Mouse (Mus musculus) thymus, postnatal 4 days (tissue): ENCODE measurements at regions not wholly inside any gene's neighbourhood (a gene's known extent, or its start where the extent isn't known, plus 50 kb on each side); places are given as distances from the start of the nearest gene placed in this dataset.

Source experiments
- DNase-seq: peaks from one replicate; pipeline ENCODE4 v3.0.0; 2021

DNA sequence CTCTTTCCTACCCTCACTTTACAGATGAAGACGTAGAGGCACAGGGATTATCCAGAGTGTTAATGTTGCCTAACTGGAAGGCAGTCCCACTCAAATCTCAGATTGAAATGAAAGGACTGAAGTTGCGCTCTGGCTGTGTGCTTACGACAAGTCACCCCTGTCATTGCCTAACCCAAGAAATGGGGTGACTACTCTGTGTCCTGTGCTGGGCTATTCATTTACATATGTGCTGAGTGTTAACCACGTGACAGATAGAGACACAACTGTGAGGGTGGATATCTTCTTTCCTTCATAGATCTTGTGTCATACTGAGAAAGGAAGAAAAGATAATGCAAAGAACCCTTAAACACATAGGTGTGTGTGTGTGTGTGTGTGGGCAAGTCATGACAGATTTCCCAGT lies 120.7 kb upstream of the Zc3h12c start:
- DNase-seq: no peak

DNA sequence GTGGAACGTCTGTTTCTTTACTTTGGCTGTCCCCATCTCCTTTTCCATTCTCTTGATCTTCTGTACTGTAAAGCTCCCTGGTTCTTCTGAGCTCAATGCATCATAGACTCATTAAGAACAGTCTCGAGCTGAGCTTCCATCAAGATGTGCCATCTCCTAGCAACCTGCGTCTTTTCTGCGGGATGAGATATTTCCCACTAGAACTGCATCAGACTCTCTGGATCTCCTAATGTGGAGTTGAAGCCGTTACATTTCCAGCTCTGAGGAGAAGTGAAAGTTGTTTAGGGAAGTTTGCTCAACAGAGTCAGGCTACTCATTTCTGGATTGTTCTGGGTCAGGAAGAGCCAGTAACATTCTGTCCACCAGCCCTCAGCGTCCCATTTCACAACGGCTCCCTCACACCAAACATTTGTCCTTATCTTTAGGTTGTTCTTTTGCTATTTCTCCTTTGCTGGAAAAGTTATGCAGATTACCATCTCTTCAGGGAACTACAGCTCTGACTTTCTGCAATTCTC lies 119.4 kb upstream of the Zc3h12c start:
- DNase-seq: no peak

DNA sequence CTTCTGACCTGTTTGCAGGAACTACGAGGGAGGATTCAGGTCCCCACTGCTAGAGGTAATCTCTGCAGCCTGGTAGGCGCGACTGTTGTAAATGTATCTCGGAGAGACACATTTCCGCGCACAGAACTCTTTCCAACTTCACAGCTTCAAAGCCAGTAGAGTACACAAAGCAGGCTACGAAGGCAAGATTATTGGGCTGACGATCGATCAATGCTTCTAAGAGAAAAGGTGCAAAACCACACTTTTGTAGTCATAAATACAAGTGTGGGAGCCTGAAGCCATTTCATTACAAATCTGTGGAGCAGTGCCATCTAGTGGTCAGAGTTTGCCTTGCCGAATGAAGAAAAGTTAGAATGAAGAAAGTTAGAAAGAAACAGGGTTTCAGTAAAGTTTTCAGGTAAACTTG lies 118.9 kb upstream of the Zc3h12c start:
- DNase-seq: peak; percentile 72

DNA sequence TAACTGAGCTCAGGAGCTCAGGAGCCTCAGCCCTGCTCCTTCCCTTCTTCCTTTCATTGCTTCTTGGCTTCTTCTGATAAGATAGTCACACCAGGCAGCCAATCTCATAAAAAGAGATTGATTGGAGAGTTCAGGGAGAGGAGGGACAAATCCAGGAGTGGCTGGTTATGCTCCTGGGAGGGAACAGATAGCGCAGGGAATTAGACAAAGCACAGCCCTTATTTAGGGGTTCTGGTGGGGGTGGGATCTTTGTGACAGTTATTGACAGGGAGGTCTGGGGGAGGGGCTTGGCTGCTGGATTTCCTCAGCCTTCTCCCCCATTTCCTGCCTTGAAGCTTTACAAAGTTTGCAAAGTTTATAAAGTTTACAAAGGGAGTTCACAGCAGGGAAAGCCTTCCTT lies 117.7 kb upstream of the Zc3h12c start:
- DNase-seq: peak; percentile 20

DNA sequence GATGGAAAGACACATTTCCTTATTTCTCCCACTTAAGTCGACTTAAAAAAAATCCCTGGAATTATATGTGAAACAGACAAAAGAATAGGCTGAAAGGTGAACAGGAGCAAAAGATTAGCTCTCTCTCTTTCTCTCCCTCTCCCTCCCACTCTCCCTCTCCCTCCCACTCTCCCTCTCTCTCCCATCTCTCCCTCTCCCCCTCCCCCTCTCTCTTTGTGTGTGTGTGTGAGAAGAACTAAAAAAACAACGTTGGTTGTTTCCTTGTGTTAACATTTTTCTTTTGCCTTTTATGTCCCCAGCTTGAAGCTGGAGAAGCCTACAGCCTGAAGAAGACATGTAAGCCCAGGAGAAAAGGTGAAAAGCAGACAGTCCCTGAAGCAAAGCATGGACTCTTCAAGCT lies 115.2 kb upstream of the Zc3h12c start:
- DNase-seq: no peak

DNA sequence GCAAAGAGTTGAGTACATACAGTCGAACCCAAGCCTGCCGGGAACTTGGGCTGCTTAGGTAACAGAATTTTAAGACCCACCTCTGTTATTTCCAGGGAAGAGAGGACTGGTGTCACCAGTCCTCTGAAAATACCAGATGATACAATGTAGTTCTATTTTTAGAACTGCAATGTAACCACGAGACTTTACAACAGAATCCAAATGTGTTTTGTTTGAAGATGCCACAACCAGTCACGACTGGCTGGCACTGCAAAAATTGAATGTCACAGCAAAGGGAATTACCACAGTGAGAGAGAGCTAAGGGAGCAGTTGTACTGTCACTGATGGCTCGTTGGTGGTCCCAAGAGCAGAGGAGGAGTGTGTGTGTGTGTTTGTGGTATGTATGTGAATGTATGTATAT lies 112.6 kb upstream of the Zc3h12c start:
- DNase-seq: no peak

DNA sequence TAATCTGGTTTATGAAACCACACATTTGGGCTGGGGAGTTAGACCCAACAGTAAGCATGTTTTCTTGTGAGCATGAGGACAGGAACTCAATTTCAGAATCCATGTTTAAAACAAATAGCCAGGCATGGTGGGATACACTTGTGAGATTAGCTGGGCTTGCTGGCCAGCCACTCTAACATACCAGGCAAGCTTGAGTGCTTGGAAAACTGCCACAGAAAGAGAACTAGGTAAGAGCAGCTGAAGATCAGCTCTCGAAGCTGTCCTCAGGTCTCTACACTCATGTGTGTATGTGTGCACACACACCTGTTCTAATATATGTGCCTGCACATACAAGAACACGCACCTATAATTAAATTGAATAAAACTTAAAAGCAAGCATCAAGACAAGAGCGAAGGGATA lies 112.2 kb upstream of the Zc3h12c start:
- no peak for DNase-seq

DNA sequence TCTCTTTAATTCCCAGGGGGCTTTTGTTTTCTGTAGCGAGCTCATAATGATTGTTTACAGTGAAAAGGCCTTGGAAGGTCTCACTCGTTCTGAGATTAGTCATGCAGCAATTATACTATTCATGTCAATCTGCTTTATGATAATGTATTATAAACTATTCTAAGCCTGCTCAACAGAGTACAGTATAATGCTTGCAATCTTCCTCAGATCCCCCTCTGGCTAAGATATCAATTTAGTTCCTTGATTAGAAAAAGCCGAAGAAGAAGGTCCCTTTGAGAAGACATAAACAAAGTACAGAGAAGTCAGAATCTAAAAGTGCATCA lies 110.3 kb upstream of the Zc3h12c start:
- no peak for DNase-seq

DNA sequence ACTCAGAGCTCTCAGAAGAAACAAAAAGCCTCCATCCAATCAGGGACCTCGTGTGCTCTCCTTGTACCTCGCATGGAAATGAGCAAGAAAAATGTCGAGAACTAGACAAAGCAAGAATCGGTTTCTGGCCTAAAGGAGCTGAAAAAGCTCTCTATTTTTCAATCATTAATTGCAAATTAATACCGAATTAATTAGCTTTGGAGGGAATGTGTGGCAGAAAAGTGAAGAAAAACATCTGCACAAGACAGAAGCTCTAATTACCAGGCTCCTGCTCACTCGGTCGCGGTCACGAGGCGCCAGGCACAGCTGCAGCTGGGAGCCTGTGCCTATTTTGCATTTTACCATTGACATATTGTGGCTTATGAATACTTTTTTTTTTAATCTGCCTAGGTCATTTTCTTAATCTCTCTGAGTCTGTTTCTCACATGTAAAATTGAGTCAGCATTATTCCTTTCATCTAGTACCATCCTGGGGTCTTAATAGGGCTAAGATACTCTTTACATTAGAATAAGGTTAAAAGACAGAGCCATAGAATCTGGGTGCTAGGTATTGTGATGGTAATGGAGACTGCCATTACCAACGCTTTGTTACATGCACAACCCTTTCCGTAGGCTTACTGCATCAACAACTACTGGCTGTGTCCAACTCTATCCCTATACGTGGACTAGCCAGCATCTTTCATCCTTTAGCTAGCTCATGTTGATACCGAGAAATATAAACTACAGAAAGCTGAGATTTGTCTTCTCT lies 109.8 kb upstream of the Zc3h12c start:
- no peak for DNase-seq

DNA sequence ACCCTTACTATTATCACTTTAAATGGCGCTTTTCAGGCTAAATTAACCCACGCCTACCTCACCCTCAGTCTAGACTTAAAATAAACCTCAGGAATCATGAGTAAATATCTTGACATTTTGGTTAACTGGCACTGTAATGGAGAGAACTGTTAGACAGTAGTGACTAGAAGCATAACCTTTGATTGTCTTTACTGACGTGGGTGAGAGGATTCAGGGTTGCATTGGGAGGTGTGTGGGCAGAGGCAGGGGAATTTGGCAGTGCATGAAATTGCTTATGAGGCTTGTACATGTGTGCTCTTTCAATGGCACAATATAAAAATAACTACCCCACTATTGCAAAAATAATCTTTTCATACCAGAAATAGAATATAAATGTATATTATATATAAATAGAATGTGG lies 105.6 kb upstream of the Zc3h12c start:
- DNase-seq: no peak

DNA sequence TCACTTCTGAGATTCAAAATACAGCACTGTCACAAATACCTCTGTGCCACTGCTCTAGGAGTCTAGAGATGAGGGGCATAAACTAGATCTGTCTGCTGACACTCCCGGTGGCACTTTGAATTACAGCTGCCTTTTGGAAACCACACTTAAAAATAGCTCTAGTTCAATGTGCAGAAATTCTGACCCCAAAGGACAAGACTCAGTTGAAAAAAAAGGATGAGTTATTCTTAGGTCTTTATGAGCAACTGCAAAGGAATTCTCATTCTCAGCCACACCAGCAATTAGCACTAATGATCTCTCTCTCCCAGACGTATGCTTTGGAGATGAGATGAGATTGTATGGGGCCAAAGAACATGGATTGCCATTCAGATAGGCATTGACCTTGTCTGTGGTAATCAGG lies 104.3 kb upstream of the Zc3h12c start:
- no peak for DNase-seq

DNA sequence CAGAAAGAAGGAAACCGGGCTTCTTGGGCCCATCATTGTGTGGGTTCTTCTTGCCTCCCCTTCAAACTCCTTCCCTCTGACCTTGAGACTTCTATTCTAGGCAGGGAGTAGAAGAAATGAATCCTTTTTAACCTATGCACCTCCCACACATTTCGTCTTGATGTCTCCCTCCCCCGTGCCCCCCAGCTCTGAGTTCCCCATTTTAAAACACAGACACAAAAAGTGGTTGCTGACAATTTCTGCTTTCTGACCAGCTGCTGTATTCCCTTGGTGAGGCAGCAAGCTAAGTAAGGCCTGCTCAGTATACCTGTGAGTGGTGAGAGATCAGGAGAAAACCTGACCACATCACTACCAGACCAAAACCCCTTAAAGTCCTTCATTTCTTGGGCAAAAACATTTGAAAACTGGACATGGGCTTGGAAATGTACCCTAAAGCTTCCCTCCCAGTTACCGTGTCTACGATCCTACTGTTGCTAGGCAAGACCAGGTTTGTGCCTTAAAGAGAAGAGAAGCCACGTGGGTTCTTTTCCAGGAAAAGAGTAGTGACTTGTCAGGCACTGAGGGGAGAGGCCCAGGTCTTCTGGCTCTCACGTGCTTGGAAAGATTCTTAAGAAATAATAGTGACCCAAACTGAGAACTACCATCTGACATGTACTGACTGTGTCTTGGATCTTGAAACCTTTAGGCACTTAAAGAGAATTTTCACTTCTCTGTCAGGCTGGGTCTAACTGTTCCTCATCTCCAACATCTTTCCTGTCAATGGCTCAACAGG lies 103.2 kb upstream of the Zc3h12c start:
- no peak for DNase-seq

DNA sequence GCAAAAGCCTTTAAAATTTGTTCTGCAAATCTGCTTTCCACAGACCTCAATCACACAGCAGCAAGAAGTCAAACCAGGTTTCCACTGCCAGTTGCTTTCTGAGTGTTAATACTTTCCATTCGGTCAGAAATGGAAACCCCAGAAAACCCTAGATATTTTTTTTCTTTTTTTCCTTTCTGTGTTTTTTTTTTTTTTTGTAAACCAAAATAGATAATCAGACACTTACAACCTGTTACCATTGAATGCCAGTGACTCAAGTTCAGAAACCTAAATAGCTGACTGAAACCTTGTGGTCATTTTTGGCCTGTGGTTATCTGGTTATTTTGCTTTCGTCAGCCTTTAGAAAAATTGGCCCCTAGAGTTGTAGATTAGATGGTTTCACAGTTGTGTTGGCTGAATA lies 93.2 kb upstream of the Zc3h12c start:
- no peak for DNase-seq

DNA sequence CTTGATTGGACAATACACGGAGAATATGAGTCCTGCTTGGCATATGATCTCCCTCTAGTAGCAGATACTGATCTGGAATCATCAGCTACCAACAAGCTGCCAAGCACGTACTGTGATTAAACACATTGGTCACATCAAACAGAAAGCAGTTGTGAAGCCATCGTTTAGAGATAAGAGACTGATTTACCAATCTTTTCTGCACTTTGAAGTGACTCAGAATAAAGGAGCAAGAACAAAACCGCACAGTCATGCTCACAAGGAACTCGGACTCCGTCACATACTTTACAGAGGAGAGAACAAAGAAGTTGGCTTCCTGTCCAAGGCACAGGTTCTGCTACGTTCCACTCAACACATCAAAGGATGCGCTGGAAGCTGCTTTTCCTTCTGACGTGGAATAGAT lies 91.1 kb upstream of the Zc3h12c start:
- DNase-seq: no peak

DNA sequence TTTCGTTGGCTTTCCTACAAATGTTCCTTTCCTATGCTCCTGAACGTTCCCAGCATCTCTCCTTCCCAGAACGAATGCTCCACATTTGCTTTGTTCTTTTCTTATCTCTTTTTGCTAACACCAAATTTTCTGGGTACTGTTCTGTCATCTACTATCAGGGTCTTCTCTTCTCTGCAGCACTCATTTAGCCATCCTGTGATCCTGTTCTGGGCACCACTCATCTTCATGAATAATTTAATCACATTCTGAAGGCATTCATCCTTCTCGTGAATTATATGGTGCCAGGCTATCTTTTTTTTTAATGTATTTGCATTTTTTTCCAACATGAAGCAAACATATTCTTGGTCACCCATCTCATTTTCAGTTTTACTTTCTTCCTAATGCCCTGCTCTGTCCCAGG lies 87.3 kb upstream of the Zc3h12c start:
- DNase-seq: no peak

DNA sequence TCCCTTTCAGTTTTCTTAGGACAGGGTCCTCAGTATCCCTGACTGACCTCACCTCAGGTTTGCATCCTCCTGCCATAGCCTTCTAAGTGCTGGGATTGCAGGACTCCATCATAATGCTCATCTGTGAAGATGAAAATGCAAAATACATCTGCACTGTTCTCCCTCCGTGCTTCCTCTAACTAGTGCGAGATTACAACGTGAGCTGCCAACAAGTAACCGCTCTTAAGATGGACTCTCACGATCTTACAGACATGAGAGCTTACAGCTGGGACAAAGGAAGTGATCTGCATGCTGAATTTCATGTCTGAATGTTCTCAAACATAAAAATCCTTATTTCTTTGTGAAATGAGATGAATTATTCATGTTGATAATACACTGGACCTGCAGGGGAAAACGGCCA lies 86.1 kb upstream of the Zc3h12c start:
- no peak for DNase-seq

DNA sequence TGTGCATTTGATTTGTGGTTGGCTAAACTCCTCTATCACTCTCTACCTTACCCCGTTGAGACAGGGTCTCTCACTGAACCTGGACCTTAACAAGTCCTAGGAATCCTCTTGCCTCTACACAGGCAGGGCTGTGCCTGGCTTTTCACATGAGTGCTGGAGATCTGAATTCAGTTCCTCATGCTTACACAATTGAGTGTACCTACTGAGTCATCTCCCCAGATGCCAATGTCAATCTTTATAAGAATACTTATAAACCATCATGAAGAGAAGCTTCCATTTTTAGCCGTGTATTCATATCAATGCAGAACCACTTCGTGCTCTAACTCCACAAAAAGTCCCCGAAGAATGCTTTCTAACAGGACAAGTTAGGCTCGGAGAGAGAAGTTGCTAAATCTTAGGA lies 83.1 kb upstream of the Zc3h12c start:
- DNase-seq: no peak

DNA sequence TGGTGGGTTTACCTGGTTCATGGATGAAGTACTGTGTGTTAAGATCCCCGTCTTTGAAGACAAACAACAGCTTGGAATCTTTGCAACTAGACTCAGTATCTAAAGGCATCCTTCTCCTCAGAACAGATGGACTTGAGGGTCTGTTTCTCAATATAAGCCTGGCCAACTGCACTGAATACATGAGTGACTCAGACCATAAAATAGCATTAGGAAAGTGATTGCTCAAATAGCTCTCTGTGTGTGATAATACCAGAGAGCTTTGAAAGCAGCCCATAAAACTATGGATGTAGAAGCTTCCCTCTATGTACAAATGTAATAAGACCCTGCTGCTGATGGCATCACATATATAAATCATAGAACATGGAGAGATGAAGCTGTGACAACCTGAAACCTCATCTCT lies 78.3 kb upstream of the Zc3h12c start:
- no peak for DNase-seq

DNA sequence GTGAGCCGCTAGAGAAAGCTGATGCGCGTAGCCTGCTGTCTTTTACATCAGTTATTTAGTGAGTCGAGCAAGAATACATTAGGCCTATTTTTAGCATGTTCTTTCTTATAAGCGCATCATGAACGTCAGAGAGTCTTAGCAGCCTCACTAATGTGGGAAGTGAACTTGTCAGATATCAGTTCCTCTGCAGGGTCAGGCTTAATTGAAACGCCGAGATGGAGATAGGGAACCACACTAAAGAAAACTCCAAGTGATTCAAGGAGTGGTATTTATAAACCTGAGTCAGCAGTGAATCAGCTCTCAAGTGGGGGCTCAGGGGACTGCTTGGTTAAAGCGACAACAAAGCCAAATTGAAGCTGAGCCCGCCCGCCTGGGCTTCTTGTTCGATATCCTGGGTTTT lies 75.7 kb upstream of the Zc3h12c start:
- no peak for DNase-seq

DNA sequence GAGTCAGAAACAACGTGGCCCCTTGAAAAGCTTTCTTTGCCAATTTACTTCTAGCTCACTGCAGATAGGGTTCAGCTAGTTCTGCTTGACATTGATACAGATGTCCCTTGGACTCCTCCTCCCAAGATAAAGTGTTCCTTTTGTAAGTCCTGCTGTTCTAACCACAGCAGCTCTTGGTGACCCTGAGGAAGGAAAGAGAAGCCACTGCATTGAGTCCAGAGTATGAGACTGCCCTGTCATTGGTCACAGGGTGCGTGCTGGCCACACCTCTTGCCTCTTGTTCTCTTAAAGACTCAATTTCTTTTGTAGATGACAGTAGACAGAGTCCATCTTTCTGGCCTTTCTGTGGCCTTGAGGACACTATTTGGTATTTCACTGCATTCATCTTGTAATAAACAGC lies 74.7 kb upstream of the Zc3h12c start:
- no peak for DNase-seq

DNA sequence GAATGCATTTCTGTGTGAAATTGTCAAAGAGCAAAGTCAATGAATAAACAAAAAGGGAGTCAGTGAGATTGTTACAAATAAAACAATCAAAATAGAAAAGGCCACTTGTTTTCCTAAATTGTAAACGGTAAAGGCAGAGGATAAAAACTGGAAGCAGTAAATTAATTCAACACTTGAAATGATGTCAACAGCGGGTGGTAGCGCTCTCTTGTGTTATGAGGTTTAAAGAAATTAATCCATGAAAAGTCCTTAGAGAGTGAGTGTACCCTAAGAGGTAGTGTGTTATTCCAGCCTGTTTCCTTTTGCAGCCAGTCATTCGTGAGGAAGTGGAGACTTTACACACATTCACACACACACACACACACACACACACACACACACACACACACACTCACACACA lies 73.2 kb upstream of the Zc3h12c start:
- no peak for DNase-seq

DNA sequence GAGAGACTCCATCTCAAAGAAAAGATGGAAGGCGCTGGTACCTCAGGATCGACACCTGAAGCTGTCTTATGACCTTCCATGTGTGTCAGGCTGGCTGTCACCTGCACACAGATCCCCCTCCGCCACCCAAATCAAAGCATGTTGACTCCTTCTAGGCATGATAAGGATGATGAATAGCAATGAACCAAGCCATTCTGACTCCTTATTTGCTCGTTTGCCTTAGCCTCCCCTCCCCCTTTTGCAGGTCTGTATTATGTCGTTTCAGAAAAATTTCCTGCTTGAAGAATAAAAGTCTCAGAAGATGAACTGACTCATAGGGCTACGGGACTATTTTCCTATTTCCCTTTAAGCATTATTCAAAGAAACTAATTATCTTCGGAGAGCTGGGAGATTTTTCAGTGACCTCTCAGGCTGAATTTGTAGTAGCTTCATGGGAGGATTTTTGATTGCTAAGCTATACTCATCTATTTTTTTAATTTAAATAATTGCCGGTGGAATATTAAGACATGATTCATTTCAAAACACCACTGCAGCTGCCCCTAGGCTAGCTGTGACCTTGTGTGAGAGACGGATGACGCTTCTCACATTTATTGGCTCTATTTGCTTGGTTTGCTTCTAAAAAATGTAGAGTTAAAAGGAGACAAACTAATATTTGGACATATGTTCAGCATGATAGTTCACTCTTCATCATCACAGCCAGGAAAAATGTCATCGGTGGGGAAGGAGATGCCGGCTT lies 72.4 kb upstream of the Zc3h12c start:
- no peak for DNase-seq

DNA sequence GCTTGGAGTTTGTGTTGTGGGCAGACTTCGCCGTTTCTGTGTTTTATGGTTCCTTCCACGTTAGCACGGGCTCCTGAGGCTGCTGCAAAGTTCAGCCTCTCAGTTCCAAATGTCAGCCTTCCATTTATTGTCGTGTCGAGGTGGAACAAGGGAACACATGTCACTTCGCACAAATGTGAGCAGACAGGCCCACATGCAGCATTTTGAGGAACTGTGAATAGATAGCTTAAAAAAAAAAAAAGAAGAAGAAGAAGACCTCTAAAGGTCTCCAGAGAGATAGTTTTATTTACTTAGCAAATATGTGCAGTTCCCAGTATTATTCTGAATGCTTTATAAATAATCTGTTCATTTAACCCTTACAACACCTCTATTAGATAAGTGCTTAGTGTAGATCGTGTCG lies 66.4 kb upstream of the Zc3h12c start:
- no peak for DNase-seq

DNA sequence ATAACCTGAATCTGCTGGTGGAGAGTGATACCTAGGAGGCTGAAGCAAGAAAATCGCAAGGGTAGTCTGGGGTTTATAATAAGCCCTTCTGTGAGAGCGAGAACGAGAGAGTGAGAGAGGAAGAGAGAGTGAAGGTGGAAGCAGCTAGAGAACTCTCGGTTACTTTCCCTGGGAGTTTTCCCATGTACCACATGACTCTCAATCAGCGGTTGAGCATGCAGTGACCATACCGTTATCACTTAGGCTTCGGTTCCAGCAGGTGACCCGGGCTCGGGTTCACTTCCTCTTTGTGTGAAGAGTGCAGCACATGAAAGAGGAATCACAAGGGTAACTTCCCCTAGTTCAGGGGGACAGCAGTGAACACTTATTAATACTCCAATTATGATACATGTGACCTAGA lies 61.2 kb upstream of the Zc3h12c start:
- no peak for DNase-seq
